Mouse (Mus musculus) hindbrain, embryonic 10.5 days (tissue): ENCODE results near the gene Dlx3. TPM values are rescaled to one million over a fixed set of nuclear protein-coding genes. Genes with fewer than 3 reads are reported as not detected.

Experiments
- DNase-seq: peaks from one replicate; pipeline ENCODE4 v3.0.0-alpha.2; 2017; ENCODE audit warnings: low spot score
- H3K27ac ChIP-seq: fragments of 300-500 bp; sonication (generic); 2 replicates; pipeline ENCODE4 v1.5.1; 2016; ENCODE audit warnings: mild to moderate bottlenecking, moderate library complexity
- H3K27me3 ChIP-seq: fragments of 300-500 bp; sonication (generic); 2 replicates; pipeline ENCODE4 v1.6.1; 2016; ENCODE audit warnings: mild to moderate bottlenecking; ENCODE audit not compliant: poor library complexity, insufficient read depth, severe bottlenecking
- H3K36me3 ChIP-seq: fragments of 300-500 bp; sonication (generic); 2 replicates; pipeline ENCODE4 v1.6.1; 2016; ENCODE audit warnings: mild to moderate bottlenecking, moderate library complexity
- H3K4me1 ChIP-seq: fragments of 300-500 bp; sonication (generic); replicated peaks from 2 replicates; pipeline ENCODE4 v1.6.1; 2016; ENCODE audit warnings: mild to moderate bottlenecking
- H3K4me3 ChIP-seq: fragments of 300-500 bp; sonication (generic); 2 replicates; pipeline ENCODE4 v1.5.1; 2016; ENCODE audit warnings: mild to moderate bottlenecking, moderate library complexity
- H3K9me3 ChIP-seq: fragments of 300-500 bp; sonication (generic); 2 replicates; pipeline ENCODE4 v1.6.1; 2016; ENCODE audit warnings: mild to moderate bottlenecking, moderate library complexity
- WGBS: fragments of 180-500 bp; shearing (Covaris S2); methylation state at CpG from one replicate; pipeline ENCODE4 v1.1.7; 2016; 5-methylcytosine and 5-hydroxymethylcytosine counted together
- polyA plus RNA-seq: library from polyadenylated mRNA; unstranded; fragments of >200 nt; fragmentation: Nextera tagmentation; extraction: Ambion mirVana; gene quantifications from 2 replicates; pipeline ENCODE4 v1.2.1, GENCODE M21; 2016

Dlx3 gene
- polyA plus RNA-seq, 1 experiment from 2014 or later, result 3.2 TPM

GRCm38 (mm10) chr11:95142258-95142657 is 22.3 kb downstream of the Dlx3 start:
- H3K4me1 ChIP-seq, result peaks cover 44% of the 10 kb centered on the region
- DNase-seq, result no peak
- H3K27ac ChIP-seq, result no peak overlapping the region
- H3K9me3 ChIP-seq, result no peaks in the 10 kb centered on the region
- 17% methylated on average over 10 of the region's 10 CpGs for WGBS
- no peak overlapping the region for H3K4me3 ChIP-seq
- peaks cover 100% of the 10 kb centered on the region for H3K27me3 ChIP-seq
- no peaks in the 10 kb centered on the region for H3K36me3 ChIP-seq

- Histone ChIP-seq H3K27ac (no peak overlapping the region), H3K4me1 (peaks cover 41% of the 10 kb centered on the region), H3K9me3 (no peaks in the 10 kb centered on the region), H3K27me3 (peaks cover 100% of the 10 kb centered on the region), H3K36me3 (no peaks in the 10 kb centered on the region), H3K4me3 (peak overlapping the region; percentile 13; the same call in 1 of the 2 replicates)
- 4% methylated on average over 39 of the region's 39 CpGs for WGBS
- peak; percentile 62 for DNase-seq
Observed at GRCm38 (mm10) chr11:95142980-95143575, 23.2 kb downstream of the Dlx3 start.

DNA sequence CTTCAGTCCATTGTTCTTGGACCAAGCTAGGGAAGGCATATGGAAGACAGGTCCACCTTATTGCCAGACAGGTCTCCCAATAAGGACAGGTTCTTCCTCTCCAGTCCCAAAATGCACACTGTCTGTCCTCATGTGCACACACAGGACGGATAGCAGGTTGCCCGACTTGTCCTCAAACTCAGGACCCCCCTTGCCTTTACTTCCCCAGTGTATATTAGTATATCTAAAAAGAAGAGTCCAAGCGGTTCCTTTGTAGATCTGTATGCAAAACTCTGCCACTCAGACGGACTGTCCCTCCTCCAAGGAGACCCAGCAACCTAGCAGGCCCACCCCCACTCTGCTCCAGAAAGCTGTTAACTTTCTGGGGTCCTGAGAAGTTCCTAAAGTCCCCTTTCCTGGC is 23.7 kb downstream of the Dlx3 start:
- H3K27me3 ChIP-seq, result peaks cover 100% of the 10 kb centered on the region
- peak; percentile 18 for DNase-seq
- no peak overlapping the region for H3K4me3 ChIP-seq
- no peaks in the 10 kb centered on the region for H3K36me3 ChIP-seq
- no peaks in the 10 kb centered on the region for H3K9me3 ChIP-seq
- H3K27ac ChIP-seq, result no peak overlapping the region
- H3K4me1 ChIP-seq, result peaks cover 36% of the 10 kb centered on the region
- WGBS, result 4% methylated on average over 4 of the region's 4 CpGs

DNA sequence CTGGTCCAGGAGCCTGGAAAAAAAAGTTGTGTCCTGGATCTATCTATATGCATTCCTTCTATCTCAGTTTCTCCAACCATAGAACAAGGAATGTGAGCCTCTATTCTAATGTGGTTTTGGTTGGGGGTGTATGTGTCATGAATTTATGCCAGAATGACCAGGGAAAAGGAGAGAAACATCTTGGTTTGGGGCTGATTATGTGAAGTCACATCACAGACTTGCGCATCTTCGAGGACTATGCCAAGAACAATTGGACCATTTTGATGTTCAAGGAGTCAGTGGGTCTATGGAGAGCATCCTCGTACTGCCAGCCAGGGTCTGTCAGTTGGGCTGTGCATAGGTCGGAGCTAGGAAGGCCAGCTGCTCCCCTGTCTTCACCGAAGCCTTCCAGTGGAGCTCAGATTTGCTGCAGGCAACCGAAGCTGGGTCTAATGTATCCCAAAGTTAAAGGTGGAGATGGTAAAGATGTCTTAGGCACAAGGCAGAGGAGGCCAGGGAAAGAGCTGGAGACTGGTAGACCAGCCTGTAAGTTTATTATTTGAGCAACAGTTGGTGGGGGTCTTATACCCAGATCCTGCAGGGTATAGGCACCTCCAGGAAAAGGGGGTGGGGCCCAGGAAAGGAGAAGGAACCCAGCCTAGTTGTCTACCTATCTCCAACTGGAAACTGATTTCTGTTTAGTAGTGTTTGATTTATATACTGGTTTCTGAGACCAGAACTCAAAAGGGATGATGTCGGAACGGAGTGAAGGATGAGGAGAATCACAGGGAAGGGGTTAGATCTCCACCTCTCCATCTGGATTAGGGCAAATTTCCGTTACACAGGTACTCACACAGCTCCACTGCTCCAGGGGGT is 24.4 kb downstream of the Dlx3 start:
- Histone ChIP-seq H3K27ac (no peak overlapping the region), H3K27me3 (peaks cover 100% of the 10 kb centered on the region), H3K4me1 (peaks cover 29% of the 10 kb centered on the region), H3K36me3 (no peaks in the 10 kb centered on the region), H3K4me3 (peak overlapping the region; percentile 55), H3K9me3 (no peaks in the 10 kb centered on the region)
- 7% methylated on average over 9 of the region's 9 CpGs for WGBS
- DNase-seq, result peak; percentile 43

- under 1% methylated on average over 34 of the region's 34 CpGs for WGBS
- peak; percentile 51 for DNase-seq
- no peak overlapping the region for H3K27ac ChIP-seq
- H3K36me3 ChIP-seq, result no peaks in the 10 kb centered on the region
- peaks cover 26% of the 10 kb centered on the region for H3K4me1 ChIP-seq
- peak overlapping the region; percentile 55 for H3K4me3 ChIP-seq
- peaks cover 100% of the 10 kb centered on the region for H3K27me3 ChIP-seq
- H3K9me3 ChIP-seq, result no peaks in the 10 kb centered on the region
Observed at GRCm38 (mm10) chr11:95144946-95145483, 25.1 kb downstream of the Dlx3 start.

- DNase-seq, result peak; percentile 69
- H3K9me3 ChIP-seq, result no peaks in the 10 kb centered on the region
- under 1% methylated on average over 48 of the region's 48 CpGs for WGBS
- 0 out of 2 replicates have a peak within 1 kb of the TSS, but pooled peaks have one; percentile 6 for H3K27ac ChIP-seq
- peaks cover 28% of the 10 kb centered on the region for H3K4me1 ChIP-seq
- H3K36me3 ChIP-seq, result no peaks in the 10 kb centered on the region
- H3K4me3 ChIP-seq, result peak within 1 kb of the TSS; percentile 55
- peaks cover 100% of the 10 kb centered on the region for H3K27me3 ChIP-seq
Observed at GRCm38 (mm10) chr11:95145851-95146403, 26.0 kb downstream of the Dlx3 start, which contains the start of gene Dlx4. Gene Dlx4, minus strand, starts transcription at chr11:95146263.

DNA sequence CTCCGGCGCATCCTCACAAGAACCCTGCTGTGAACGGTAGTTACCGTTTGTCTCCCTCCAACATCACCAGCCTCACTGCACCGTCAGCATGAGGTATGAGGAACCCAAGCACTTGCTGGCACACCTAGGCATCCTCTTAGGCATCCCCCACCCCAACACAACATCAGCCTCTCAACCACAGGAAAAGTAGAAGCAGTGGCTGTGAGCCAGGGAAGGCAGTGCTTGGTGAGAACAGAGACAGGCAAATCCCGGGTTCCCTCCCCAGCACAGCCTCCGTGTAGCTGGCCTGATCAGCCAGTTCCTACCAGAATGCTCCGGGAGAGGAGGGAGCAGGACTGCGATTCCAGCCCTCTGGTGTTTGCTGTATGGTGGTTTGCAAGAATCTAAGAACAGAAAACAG is 28.8 kb downstream of the Dlx3 start:
- H3K27me3 ChIP-seq, result peaks cover 100% of the 10 kb centered on the region
- no peaks in the 10 kb centered on the region for H3K9me3 ChIP-seq
- WGBS, result under 1% methylated on average over 9 of the region's 9 CpGs
- no peaks in the 10 kb centered on the region for H3K36me3 ChIP-seq
- peak; percentile 45 for DNase-seq
- no peak overlapping the region for H3K27ac ChIP-seq
- peaks cover 23% of the 10 kb centered on the region for H3K4me1 ChIP-seq
- H3K4me3 ChIP-seq, result no peak overlapping the region

DNA sequence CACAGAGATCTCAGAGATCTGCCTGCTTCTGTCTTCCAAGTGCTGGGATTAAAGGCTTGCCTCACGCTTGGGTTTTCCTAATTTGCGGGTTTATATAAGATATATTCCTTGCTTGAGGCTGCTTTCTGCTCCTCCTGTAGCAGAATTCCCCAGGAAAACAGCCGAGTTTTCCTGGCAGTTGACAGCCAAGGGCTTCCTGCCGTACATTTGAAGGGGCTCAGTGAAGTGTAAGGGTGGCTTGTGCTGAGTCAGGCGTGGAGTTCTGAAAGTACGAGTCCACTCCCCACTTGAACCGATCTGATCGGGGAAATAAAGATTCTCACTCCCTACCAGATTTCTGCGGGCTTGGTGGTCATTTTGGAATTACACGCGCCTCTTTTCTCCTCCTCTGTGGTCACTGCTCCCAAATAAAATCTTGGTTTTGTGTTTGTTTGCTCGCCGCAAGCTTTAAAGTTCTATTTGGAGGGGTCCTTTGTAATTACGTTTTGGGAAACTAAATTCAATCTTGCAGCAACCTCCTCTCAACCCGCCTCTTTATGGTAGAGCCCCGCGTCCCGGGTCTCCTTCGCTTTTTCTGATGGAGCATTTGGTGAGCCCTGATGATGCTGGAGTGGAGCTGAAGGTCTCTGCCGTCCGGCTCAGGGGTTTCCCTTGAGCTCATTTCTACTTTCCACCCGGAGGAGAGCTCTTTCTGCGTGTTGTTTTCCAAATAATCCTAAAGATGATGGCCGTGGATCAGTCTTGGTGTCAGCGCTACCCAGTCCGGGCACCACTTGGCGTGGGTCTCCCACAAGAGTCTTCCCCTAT is 29.7 kb downstream of the Dlx3 start:
- no peak overlapping the region for H3K27ac ChIP-seq
- no peaks in the 10 kb centered on the region for H3K9me3 ChIP-seq
- peaks cover 23% of the 10 kb centered on the region for H3K4me1 ChIP-seq
- DNase-seq, result peak; percentile 51
- H3K36me3 ChIP-seq, result no peaks in the 10 kb centered on the region
- H3K27me3 ChIP-seq, result peaks cover 100% of the 10 kb centered on the region
- WGBS, result 2% methylated on average over 27 of the region's 27 CpGs
- 0 out of 2 replicates have a peak overlapping the region, but pooled peaks have one; percentile 2 for H3K4me3 ChIP-seq

DNA sequence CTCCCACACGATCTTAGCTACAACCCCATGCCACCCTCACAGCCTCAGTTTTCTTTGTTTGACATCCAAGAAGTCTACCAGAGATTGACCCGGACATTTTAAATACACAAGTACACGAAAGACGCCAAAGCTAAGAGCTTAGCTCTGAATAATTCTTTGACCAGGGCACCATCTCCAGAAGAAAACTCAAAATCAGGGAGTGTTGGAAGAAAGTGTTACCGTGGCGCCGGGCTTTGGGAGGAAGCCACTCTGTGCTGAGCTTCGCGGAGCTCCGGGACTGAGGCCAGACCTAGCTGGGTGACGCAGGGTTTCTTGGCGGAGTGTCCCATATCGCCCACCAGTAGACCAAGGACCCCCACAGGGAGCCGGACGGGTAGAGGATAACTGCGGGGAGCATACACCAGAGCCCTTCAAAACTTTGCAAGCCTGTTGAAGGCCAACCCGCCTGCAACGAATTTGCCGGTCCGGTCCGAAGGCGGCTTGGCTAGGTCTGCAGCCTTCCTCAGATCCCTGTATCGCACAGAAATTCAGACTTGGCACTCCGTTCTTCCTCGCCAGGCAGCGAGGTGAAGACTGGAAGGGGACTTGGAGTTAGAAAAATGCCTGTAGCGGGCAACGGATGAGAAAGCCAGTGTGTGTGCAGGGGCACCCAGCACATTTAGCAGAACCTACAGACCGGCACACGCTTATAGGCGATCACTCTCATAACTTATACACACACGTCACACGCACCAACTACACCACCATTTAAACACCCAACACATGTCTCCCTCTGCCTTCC is 30.5 kb downstream of the Dlx3 start:
- Histone ChIP-seq H3K4me1 (peaks cover 15% of the 10 kb centered on the region), H3K4me3 (0 out of 2 replicates have a peak overlapping the region, but pooled peaks have one; percentile 2), H3K9me3 (no peaks in the 10 kb centered on the region), H3K27ac (no peak overlapping the region), H3K27me3 (peaks cover 100% of the 10 kb centered on the region), H3K36me3 (no peaks in the 10 kb centered on the region)
- DNase-seq, result no peak
- WGBS, result 2% methylated on average over 33 of the region's 33 CpGs

DNA sequence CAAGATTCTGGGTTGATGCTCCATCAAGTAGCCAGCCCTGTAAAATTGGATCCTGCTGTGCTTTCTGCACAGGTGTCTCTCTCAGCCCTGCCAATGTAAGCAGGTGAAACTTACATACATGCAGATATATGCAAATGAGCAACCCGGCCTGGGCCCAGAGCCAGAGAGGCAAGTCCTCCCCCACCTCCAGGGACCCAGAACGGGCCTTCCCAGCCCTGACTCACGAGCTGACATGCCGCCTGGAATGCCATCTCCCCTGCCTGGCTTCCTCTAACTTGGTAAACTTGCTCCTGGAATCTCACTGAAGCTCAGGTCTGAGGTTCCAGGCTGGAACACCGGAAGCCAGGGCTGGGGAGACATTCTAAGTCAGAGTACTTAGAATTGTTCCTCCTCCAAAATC is 33.2 kb downstream of the Dlx3 start:
- 29% methylated on average over 5 of the region's 5 CpGs for WGBS
- Histone ChIP-seq H3K27me3 (peaks cover 88% of the 10 kb centered on the region), H3K4me1 (peaks cover 6% of the 10 kb centered on the region; the same call in 1 of the 2 replicates), H3K36me3 (no peaks in the 10 kb centered on the region), H3K27ac (no peak overlapping the region), H3K9me3 (no peaks in the 10 kb centered on the region), H3K4me3 (no peak overlapping the region)
- no peak for DNase-seq

GRCm38 (mm10) chr11:95153681-95154080 is 33.8 kb downstream of the Dlx3 start:
- 74% methylated on average over 5 of the region's 5 CpGs for WGBS
- no peak overlapping the region for H3K4me3 ChIP-seq
- H3K4me1 ChIP-seq, result peaks cover 6% of the 10 kb centered on the region; the same call in 1 of the 2 replicates
- no peak for DNase-seq
- no peaks in the 10 kb centered on the region for H3K36me3 ChIP-seq
- peaks cover 84% of the 10 kb centered on the region for H3K27me3 ChIP-seq
- H3K27ac ChIP-seq, result no peak overlapping the region
- H3K9me3 ChIP-seq, result no peaks in the 10 kb centered on the region
